Mouse (Mus musculus) adrenal gland, adult (tissue): ENCODE results near the gene Gna13.
A peak's percentile ranks its signal among the peaks of the same experiment; 100 is the strongest.
"Not testable (repeated sequence)": the region's sequence is repeated elsewhere in the genome, so short reads cannot be mapped to it uniquely, and the experiment has no call there.

Experiments
- DNase-seq, 2 experiments: peaks; one replicate each; pipeline ENCODE4 v3.0.0; 2022 to 2023; ENCODE audit warnings: low spot score in 1 of 2; ENCODE audit not compliant: inconsistent age in 2 of 2

Gene Gna13

DNA sequence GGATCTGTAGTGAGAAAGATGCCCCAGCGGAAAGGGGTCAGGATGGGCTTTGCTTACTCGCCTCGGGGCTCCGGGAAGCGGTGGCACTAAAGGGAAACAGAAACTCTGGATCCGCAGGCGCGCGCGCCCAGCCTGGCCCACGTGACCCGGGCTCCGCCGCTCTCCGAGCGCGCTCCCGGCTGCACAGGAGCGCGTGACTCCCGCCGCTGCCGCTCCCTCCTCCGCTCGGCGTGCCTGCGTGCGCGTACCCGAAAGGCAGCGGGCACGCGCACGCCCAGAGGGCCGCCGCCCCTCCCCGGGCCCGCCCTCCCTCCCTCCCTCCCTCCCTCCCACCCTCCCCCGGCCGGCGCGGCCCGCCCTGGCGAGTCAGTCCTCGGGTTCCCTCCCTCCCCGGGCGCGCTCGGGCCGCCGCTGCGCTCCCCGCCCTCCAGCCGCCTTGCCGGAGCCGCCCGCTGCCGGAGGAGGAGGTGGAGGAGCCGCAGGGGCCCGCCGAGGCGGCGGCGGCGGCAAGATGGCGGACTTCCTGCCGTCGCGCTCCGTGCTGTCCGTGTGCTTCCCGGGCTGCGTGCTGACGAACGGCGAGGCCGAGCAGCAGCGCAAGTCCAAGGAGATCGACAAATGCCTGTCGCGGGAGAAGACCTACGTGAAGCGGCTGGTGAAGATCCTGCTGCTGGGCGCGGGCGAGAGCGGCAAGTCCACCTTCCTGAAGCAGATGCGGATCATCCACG lies at the start of gene Gna13:
Gna13 (plus strand) TSS at position 369 of the 728 bp plus-strand sequence.
- peak; percentile 95 to 96 for DNase-seq

DNA sequence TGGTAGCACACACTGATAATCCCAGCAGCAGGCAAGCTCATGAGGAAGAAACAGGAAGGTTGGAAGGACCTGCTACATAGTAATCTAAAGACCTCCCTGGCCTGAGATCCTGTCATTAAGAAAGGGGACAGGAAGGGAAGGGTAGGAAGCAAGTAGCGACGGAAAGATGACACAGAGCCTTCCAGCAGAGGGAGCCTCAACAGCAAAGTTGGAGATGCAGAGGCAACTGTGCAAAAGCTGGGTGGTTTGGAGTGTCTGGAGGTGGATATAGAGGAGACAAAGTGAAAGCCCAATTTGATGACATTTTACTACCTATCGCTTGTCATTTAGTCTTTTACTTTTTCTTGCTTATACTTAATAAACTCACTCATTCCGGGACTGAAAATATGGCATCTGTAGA lies 45.7 kb upstream of the Gna13 start:
- DNase-seq: peak; percentile 47 to 83

DNA sequence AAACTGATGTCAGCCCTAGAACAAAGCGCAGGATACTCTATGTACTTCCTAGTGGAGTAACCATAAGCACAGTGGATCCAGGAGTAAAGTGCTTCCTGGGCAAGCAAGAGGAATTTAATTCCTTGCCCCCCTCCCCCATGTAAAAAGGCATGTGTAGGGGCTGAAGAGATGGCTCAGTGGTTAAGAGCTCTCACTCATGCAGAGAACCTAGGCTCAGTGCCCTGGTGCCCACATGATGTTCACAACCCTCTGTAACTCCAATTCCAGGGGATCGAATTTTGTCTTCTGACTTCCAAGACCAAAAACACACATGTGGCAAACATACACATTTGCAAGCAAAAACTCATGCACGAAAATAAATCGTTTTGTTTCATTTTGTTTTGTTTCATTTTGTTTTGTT lies 43.2 kb upstream of the Gna13 start:
- no peak for DNase-seq

DNA sequence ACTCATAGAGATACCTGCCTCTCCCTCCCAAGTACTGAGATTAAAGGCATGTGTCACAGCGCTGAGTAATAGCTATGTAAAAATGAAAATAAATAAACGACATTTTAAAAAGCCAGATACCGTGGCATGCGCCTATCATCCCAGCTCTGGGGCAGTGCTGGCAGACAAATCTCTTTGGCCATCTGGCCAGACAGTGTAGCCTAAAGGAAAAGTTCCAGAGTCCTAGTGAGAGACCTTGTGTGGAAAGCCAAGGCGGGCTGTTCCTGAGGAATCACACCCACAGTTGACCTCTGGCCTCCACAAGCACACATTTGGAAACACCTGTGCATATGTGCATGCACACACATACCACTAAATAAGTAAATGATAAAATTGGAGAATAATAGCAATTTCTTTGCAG lies 42.7 kb upstream of the Gna13 start:
- DNase-seq: no peak

DNA sequence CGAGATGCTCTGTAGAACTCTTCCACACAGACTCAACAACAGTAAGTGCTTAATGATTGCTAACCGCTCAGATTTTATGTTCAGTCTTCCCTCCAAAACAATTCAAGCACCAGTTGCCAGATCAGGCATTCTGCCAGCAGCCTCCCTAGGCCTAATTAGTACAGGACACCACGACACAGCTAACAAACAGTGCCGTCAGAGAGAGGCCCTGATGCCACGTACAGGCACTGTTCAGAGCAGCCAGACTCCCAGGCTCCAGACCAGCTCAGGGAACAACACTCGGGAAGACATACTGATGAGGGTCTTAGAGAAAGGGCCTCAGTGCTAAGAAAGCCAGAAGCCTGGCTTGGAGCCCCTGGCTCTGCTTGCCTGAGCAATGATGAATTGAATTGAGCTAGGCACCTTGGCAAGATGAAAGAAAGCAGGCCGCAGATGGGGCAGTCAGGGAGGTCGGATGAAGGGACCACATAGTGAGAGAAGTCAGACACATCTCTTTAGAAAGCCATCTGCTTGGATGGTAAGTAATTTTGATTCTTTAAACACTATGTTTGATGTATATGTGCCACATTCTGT lies 42.2 kb upstream of the Gna13 start:
- peak in 1 of 2 experiments; percentile 17 for DNase-seq

DNA sequence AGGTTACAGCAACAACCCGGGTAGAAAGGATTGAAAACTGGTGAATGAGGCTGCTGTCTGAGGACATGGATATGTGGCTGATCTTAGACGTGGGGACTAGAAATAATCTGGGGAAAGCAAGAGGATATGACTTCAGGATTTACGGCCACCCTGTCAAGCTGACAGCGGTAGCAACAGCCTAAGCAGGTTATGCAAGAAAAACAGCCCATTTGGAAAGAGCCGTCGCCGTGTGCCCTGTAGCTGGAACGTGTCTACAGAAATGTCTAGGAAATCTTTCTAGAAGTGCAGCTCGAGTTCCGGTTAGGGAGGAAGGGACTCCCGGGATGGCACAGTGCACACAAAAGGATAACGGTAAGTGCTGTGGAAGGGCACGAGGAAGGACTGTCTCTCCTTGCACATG lies 36.4 kb upstream of the Gna13 start:
- DNase-seq: peak in 1 of 2 experiments; percentile 64

DNA sequence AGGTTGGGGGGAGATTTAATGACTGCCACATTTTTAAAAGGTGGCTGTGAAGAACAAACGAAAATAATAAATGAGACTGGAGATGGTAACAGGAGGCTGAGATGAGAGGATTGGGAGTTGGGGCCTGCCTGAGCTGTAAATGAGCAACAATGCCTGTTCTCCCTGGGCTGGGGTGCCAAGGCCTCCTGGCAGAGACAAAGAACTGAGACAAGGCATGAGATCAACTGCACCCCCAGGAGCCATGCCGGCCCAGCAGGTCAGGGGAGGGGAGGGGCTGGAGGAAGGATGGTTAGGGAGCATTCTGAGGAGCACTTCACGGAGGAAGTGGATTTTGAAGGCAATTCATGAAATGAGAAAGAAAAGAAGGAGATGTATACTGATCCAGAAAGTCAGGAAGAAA lies 35.2 kb upstream of the Gna13 start:
- DNase-seq: peak in 1 of 2 experiments; percentile 27

DNA sequence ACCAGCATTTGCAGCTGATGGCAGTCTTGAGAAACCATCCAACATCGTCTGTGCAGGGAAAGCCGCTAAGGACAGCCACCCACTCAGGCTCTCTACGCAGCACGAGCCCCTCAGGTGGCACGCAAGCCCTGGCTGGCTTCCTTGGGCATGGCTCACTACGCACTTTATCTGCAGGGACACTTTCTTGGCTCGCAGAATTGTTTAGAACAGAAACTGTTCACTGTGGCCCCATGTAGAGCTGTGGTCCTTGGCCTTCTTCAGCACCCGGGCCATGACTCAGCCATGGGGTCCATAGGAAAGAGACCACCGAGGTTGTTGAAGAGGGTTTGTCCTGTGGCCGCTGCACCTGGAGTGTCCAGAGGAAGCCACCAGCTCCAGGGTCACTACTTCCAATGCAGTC lies 34.7 kb upstream of the Gna13 start:
- peak; percentile 60 to 80 for DNase-seq

DNA sequence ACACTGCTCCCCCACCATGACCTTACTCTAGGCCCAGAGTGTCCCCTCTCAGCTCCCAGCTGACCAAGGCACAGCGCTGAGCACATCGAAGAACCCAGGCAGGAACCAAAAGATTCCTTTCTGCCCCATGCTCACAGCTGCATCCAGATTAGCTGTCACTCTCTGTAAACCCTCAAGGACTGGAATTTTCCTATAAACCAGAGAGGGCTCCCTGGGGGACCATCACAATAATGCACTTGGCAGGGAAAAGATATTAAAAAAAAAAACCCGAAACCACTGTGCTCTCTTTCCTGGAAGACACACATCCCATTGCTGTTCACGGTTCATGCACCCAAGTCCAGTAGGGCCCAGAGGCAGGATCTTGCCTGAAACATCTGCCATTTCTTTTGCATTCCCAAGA lies 33.3 kb upstream of the Gna13 start:
- DNase-seq: peak; percentile 41 to 56

DNA sequence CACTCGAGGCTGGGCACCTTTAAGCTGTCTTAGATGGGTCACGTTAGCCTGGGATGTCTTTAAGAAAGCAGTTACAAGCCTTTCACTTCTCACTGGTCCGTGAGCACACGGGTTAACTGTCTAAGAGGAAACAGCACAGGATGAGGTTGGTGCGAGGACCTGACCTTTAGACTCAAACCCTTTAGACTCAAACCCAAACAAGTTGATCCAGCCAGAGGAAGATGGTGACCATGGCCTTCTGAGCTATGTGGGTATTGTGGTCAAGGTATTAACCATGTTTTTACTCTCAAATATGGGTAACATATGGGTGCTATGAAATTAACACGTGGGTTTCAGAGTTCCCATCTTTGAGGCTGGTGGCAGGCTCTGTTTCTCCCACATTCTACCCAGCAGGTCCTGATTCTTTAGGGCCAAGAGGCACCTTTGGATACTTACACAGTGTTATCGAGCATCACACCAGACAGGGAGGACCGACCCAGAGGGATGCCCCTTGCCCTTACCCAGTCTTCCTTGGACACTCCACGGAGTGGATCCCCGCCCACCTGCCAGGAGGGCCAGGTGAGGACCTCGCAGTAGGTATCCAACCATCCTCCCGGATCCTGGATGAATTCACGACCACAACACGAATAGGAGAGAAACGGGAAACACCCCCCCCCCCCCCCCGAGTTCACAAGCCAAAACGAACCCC lies 31.8 kb upstream of the Gna13 start:
- DNase-seq: no peak

DNA sequence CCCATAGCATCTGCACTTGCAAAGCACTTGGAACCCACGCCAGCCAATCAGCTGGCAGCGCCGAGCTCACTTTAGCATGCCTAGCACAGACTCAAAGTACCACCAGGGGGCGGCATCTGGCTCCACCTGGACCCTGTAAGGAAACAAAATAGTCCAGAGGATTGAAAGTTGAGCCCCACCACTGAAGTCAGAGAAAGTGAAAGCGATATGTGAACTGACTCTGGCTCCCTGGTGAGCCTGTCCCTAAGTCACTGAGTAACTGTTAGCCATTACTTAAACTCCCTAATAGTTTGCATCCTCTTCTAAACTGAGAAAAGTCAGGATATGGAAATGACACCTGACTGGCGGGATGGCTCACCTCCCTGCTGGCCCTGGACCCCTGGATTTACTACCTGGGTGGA lies 31.2 kb upstream of the Gna13 start:
- peak; percentile 92 to 97 for DNase-seq

DNA sequence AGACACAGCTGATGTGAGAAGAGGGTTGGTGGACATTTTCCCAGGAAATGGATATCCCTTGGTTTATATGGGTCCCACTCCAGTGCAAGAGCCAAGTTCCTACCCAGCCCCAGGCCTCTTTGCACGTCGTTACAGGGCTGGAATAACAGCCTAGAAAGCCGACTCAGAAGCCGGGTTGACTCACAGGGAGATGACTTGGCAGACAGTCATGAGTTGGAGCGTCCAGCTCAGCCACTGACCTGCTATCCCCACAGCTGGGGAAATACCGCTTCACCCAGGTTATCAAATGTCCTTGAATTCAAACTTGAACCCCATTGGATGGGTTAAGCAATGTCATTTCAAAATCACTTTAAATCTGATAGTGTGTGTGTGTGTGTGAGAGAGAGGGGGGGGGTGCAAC lies 29.9 kb upstream of the Gna13 start:
- peak; percentile 81 to 86 for DNase-seq

DNA sequence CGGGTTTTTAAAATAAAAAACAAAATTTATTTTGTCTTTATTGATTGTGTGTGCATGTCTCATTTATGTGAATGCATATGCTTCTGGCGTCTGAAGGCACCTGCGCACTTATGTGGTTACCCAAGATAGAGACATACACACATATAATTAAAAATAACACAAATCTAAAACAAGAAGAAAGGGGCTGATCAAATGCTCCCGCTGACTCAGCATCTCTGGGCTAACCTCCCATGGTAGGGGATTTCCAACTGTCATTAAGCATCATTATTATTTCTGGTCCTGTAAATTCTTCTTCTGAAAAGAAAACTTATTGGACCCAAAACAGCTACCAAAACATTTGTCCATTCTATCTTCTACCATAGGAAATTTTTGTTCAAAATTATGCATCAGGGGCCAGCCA lies 27.9 kb upstream of the Gna13 start:
- no peak for DNase-seq

DNA sequence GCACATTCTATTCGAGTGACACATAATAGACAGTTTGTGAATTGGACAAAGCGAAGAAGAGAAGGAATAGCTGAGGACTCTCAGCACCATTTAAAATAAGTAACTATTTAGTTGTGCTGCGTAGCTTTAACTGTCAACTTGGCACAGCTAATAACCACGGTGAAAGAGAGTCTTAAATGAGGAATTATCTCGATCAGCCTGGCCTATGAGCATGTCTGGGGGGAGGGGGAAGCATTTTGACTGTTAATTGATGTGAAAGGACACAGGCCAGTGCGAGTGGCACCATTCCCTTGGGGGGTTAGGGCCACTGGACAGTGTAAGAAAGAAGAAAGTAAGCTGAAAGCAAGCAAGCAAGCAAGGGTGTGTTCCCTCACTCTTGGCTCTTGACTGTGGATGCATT lies 26.7 kb upstream of the Gna13 start:
- DNase-seq: no peak

DNA sequence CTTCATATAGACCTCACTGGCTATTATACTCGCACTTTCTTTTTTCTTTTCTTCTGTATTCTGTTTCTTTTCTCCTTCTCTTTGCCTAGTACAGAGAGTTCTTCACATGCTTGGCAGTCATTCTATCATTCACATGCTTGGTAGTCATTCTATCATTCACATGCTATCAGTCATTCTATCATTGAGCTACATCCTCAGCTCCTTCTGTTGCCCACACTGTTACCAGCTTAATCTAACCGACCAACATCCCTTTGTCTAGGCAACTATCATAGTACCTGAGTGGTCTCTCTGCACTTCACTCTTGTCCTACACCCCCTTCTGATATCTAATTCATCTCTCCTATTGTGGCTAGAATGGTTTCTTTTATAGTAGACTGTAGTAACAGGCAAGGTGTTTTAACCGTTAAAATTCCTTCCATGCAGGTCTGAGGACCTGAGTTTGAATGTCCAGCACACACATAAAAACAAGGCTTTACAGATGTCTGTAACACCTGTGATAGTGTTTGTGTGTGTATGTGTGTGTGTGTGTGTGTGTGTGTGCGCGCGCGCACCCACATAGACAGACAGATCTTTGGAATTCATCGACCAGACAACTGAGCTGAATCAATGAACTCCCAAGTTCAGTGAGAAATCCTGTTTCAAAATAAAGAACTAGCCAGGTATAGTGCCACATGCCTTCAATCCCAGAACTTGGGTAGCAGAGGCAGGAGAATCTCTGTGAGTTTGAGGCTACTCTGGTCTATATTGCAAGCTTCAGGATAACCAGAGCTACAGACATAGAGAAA lies 23.3 kb upstream of the Gna13 start:
- DNase-seq: no peak

DNA sequence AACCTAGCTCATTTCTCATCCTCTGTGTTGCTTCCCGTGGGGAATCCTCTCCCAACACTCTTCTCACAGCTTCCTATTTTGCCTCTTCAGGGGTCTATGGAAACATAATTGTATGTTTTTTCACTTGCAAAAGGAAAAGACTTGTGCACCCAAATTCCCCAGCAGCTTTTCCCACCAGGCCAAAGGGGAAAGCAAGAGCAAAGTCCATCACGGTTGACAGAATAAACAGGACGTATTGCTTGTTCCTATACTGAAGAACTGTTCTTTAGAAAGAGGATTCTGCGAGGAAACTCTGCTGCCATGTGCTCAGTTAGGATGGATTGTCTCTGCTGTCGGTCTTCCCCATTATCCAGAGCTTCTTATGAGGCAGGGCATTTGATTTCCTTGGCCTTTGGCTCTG lies 22.1 kb upstream of the Gna13 start:
- no peak for DNase-seq

DNA sequence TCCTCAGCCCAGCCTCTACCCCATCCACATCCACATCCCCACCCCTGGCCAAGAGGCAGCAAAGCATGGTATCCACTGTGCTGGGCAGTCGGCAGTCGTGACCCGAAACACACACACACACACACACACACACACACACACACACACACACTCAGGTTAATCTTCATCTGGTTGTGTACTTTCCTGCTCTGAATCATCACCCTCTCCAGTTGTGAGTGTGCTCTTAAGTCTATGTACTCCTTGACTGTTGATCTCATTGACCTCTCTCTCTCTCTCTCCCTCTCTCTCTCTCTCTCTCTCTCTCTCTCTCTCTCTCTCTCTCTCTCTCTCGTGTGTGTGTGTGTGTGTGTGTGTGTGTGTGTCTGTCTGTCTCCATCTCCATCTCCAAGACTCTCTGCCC lies 20.0 kb upstream of the Gna13 start:
- DNase-seq: not testable (repeated sequence)

DNA sequence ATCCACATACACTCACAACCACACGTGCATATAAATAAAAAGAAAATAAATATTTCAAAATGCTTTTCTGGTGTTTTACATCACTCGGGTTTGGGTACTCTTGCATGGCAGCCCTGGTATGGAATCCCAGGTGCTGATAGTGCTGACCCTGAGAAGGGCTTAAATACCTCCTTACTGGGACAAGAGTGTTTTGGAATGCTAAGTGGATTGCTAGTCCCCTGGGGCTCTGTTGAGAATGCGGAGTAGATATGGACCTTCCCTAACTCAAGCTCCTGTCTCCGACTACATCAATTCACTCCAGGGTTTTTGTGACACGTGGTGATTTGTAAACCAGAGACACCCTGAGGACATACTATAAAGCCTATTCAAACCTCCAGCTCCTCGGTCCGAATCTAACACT lies 19.1 kb upstream of the Gna13 start:
- DNase-seq: no peak

DNA sequence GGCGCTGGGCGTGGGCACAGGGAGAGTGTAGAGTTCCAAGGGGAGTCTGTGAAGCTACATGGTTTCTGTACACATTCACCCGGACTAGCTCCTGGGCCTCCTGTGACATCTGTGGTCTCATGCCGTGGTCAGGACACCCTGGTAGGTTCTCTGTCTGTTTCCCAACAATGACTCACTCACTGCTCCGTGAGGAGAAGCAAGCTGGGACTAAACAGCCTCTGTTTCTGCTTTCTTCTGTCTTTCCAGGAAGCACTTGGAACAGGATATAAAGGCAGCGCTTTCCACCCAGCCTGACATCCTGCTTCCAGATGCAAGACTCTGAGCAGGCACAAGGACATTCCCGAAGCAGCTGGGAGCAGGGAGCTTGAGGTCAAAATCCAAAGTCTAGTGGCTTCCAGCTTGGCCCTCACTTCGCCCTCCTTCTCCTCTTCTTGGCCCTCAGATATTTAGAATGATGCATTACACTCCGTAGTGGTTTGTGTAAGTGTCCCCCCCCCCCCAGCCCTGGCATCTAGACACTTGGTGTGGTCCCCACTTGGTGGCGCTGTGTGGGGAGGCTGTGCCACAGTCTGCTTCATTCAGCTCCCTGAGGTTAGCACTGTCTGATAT lies 18.5 kb upstream of the Gna13 start:
- peak; percentile 62 to 81 for DNase-seq

DNA sequence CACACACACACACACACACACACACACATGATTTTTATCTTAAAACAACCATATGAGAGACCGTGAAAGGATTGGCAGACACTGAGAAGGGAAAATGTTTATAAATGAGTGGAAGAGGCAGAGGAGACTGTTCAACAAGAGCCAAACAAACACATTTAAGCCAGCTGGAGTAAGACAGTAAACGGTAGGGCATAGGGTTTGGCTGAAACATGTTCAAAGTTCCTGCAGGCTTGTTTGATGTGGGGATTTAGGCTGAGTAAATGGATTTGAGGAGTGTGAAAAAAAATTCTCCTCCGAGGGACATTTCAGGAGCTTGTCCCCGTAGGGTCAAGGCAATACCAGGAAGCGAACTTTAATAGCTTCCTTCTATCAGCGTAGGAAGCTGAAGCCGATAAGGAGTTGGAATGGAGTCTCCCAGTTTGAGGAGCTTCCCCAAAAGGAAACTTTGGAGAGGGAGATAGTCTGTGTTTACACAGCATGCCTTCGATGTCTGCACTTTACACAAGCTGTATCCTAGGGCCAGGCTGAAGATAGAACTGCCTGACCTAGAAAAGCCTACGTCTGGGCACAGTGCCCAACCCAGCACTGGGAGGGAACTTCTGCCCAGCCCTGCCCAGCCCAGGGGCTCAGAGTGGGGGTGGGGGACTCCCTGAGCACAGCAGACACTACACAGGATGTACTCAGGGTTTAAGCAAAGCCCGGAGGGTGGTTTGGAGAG lies 15.2 kb upstream of the Gna13 start:
- peak; percentile 92 to 96 for DNase-seq
